Mouse (Mus musculus): Measurements from ENCODE around the gene Prok1.

DNA sequence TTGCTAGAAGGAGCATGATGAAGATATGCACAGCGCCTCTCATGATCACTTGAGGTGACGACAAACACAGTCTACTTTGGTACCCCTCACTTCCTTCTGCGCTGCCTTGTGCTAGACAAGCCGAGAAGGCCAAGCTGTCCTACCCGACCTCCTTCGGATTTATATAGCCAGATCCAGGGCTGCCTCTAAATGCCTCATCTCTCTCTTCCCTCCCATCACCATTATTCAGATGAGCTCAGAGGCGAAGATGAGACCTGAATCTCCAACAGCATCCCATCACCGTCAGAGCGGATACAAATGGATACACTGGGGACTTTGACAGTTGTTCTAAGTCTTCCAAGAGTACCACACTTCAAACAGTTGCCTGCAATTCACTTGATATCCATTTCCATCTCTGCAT lies at the start of gene Prok1:
- no peak for TF ChIP-seq CTCF (IDR thresholded peaks at IDR 0.05; ENCODE audit: low read depth)
- no peak for TF ChIP-seq EP300 (IDR thresholded peaks at IDR 0.05; ENCODE audit: low read depth)

Data from liver, embryonic 14.5 days (tissue).